Mouse (Mus musculus) gastrocnemius, adult 18-20 months (tissue): Measurements from ENCODE around the gene Cacna1c. TPM values are rescaled to one million over a fixed set of nuclear protein-coding genes. Genes with fewer than 3 reads are reported as not detected.

Experiments
- DNase-seq: peaks from one replicate; pipeline ENCODE4 v3.0.0; 2021; ENCODE audit warnings: low spot score
- total RNA-seq, 2 experiments: library from RNA; stranded (reverse); gene quantifications; 2 replicates each; pipeline ENCODE4 v1.2.3; 2021

Cacna1c gene
- total RNA-seq, 2 experiments from 2014 or later, result 0.98 to 1.7 TPM

- no peak for DNase-seq
These were observed 331.3 kb downstream of the Cacna1c start for GRCm38 (mm10) chr6:118864696-118865620.

GRCm38 (mm10) chr6:118862727-118863126 lies 333.5 kb downstream of the Cacna1c start:
- no peak for DNase-seq

GRCm38 (mm10) chr6:118862091-118862490 lies 334.1 kb downstream of the Cacna1c start:
- DNase-seq, result no peak

GRCm38 (mm10) chr6:118858431-118858830 lies 337.8 kb downstream of the Cacna1c start:
- DNase-seq, result no peak

GRCm38 (mm10) chr6:118852131-118852530 lies 344.1 kb downstream of the Cacna1c start:
- DNase-seq, result no peak

GRCm38 (mm10) chr6:118851086-118851485 lies 345.1 kb downstream of the Cacna1c start:
- no peak for DNase-seq

GRCm38 (mm10) chr6:118848640-118849039 lies 347.6 kb downstream of the Cacna1c start:
- no peak for DNase-seq

GRCm38 (mm10) chr6:118847751-118848150 lies 348.5 kb downstream of the Cacna1c start:
- DNase-seq, result no peak

GRCm38 (mm10) chr6:118845829-118846228 lies 350.4 kb downstream of the Cacna1c start:
- no peak for DNase-seq

GRCm38 (mm10) chr6:118845180-118845579 lies 351.0 kb downstream of the Cacna1c start:
- DNase-seq, result no peak

GRCm38 (mm10) chr6:118843566-118843965 lies 352.7 kb downstream of the Cacna1c start:
- DNase-seq, result no peak

- no peak for DNase-seq
These were observed 354.3 kb downstream of the Cacna1c start for GRCm38 (mm10) chr6:118841892-118842291.

GRCm38 (mm10) chr6:118838919-118839915 lies 357.0 kb downstream of the Cacna1c start:
- no peak for DNase-seq

GRCm38 (mm10) chr6:118836693-118837092 lies 359.5 kb downstream of the Cacna1c start:
- no peak for DNase-seq

GRCm38 (mm10) chr6:118834046-118834445 lies 362.2 kb downstream of the Cacna1c start:
- no peak for DNase-seq

GRCm38 (mm10) chr6:118833049-118833448 lies 363.2 kb downstream of the Cacna1c start:
- no peak for DNase-seq

GRCm38 (mm10) chr6:118832616-118833015 lies 363.6 kb downstream of the Cacna1c start:
- DNase-seq, result no peak

GRCm38 (mm10) chr6:118830851-118831250 lies 365.4 kb downstream of the Cacna1c start:
- no peak for DNase-seq

- no peak for DNase-seq
These were observed 368.0 kb downstream of the Cacna1c start for GRCm38 (mm10) chr6:118828187-118828586.

- DNase-seq, result no peak
These were observed 368.7 kb downstream of the Cacna1c start for GRCm38 (mm10) chr6:118827560-118827959.

GRCm38 (mm10) chr6:118825400-118825871 lies 370.8 kb downstream of the Cacna1c start:
- peak; percentile 9 for DNase-seq

GRCm38 (mm10) chr6:118821536-118821935 lies 374.7 kb downstream of the Cacna1c start:
- peak; percentile 37 for DNase-seq
